Mouse (Mus musculus) cerebellum, postnatal 14 days (tissue): ENCODE results near the gene Usp46.

Source experiments
- DNase-seq, 2 experiments: peaks; one replicate each; pipeline ENCODE4 v3.0.0; 2021; ENCODE audit warnings: mixed read lengths in 2 of 2

Usp46 gene

GRCm38 (mm10) chr5:74068714-74069321 is 587 bp upstream of the Usp46 start:
- DNase-seq = peak in 1 of 2 experiments; percentile 61

- no peak for DNase-seq
Measured at GRCm38 (mm10) chr5:74067346-74067745, 885 bp downstream of the Usp46 start.

GRCm38 (mm10) chr5:74066416-74067115 is 1.7 kb downstream of the Usp46 start:
- DNase-seq = peak; percentile 54 to 72

GRCm38 (mm10) chr5:74065565-74066275 is 2.5 kb downstream of the Usp46 start:
- peak in 1 of 2 experiments; percentile 29 for DNase-seq

GRCm38 (mm10) chr5:74064844-74065243 is 3.4 kb downstream of the Usp46 start:
- DNase-seq = no peak

- no peak for DNase-seq
Measured at GRCm38 (mm10) chr5:74063226-74063747, 4.9 kb downstream of the Usp46 start.

GRCm38 (mm10) chr5:74062266-74062665 is 6.0 kb downstream of the Usp46 start:
- DNase-seq = no peak

- peak; percentile 85 for DNase-seq
Measured at GRCm38 (mm10) chr5:74061408-74062047, 6.7 kb downstream of the Usp46 start.

GRCm38 (mm10) chr5:74052171-74052909 is 15.9 kb downstream of the Usp46 start:
- no peak for DNase-seq

GRCm38 (mm10) chr5:74051394-74052170 is 16.6 kb downstream of the Usp46 start:
- DNase-seq = peak; percentile 79 to 83

GRCm38 (mm10) chr5:74050903-74051302 is 17.3 kb downstream of the Usp46 start:
- no peak for DNase-seq

GRCm38 (mm10) chr5:74048846-74049495 is 19.3 kb downstream of the Usp46 start:
- DNase-seq = peak; percentile 51 to 72

GRCm38 (mm10) chr5:74044591-74044990 is 23.6 kb downstream of the Usp46 start:
- no peak for DNase-seq

- DNase-seq = no peak
Measured at GRCm38 (mm10) chr5:74042796-74043340, 25.4 kb downstream of the Usp46 start.

GRCm38 (mm10) chr5:74040541-74040940 is 27.7 kb downstream of the Usp46 start:
- no peak for DNase-seq

GRCm38 (mm10) chr5:74035454-74035853 is 32.8 kb downstream of the Usp46 start:
- no peak for DNase-seq

GRCm38 (mm10) chr5:74034177-74034576 is 34.1 kb downstream of the Usp46 start:
- DNase-seq = no peak

GRCm38 (mm10) chr5:74029787-74030186 is 38.4 kb downstream of the Usp46 start:
- DNase-seq = no peak

- no peak for DNase-seq
Measured at GRCm38 (mm10) chr5:74028691-74029479, 39.3 kb downstream of the Usp46 start.

GRCm38 (mm10) chr5:74028221-74028620 is 40.0 kb downstream of the Usp46 start:
- no peak for DNase-seq
